Mouse (Mus musculus) retina, postnatal 7 days (tissue): ENCODE measurements around the gene Abcc8.
A peak's percentile ranks its signal among the peaks of the same experiment; 100 is the strongest.

Source experiments
- DNase-seq: peaks from one replicate; pipeline ENCODE4 v3.0.0-alpha.2; 2012; ENCODE audit warnings: low read depth, low spot score

The Abcc8 gene

DNA sequence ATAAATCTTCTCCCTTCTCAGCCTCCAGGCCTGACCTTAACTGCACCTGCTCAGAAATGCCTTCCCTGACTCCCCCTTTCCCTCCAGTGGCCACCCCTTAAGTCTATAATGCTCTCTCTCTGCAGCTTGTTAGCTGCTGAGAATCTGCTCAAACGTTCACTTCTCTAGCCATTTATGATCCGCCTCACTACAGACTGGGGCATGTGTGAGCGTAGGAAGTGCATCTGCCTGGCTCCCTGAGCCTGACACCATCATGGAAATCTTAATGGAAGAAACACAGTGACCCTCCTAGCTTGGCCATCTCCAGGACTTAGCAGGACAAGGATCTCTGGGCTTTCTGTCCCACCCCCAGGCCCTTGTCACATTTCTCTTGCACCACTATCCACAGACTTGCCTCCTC lies 69.8 kb downstream of the Abcc8 start:
- DNase-seq, result no peak

DNA sequence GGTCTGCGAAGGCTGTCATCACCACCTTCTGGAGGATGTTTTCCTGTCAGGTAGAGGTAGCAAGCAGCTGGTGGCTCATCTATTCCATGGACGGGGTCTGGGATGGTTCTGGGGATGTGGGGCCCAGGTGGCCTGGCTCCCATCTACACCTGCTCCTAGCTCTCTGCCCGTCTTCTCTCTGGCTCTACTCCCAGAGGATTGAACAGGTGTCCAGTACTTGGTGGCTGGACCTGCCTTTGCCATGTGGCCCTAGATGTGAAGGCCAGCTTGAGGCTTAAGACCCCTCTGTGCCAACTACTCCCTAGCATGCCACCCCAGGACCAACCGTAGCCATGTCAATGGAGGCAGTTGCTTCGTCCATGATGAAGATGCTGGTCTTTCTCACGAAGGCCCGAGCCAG lies 74.3 kb downstream of the Abcc8 start:
- no peak for DNase-seq

DNA sequence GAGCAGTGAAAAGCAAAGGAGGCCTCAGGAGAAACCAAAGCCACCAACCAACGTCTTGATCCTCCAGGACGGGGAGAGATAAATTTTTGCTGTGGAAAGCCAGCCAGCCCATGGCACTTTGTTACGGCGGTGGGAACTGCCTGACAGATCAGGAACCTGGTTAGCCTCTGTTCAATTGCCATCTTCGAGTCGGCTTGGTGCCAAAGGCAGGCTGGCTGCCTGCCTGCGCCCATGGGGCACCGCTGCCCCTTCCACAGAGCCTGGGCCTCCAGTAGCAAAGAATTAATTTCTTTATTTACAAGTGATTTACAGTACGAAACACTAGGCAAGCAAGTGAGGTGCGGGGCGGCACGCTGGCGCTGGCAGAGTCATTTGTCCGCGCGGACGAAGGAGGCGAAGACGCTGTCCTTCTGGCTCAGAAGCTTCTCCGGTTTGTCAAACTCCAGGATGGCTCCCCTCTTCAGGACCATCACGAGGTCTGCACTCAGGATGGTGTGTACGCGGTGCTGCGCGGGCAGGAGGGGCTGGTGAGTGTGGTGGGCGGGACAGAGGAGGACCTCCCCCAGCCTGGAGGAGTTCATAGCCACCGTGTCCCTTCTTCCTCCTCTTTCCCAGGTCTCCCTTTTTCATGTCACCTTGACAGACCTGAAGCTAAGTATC lies 75.4 kb downstream of the Abcc8 start:
- DNase-seq, result no peak

GRCm38 (mm10) chr7:46103771-46104170 lies 76.1 kb downstream of the Abcc8 start:
- no peak for DNase-seq

- DNase-seq, result no peak
Observed at GRCm38 (mm10) chr7:46103075-46103591, 76.7 kb downstream of the Abcc8 start.

- DNase-seq, result peak; percentile 91
Observed at GRCm38 (mm10) chr7:46100563-46100962, 79.3 kb downstream of the Abcc8 start, which contains the start of gene Kcnj11. TSS of gene Kcnj11 (minus strand) at chr7:46100764.

- DNase-seq, result no peak
Observed at GRCm38 (mm10) chr7:46099682-46100081, 80.2 kb downstream of the Abcc8 start.

DNA sequence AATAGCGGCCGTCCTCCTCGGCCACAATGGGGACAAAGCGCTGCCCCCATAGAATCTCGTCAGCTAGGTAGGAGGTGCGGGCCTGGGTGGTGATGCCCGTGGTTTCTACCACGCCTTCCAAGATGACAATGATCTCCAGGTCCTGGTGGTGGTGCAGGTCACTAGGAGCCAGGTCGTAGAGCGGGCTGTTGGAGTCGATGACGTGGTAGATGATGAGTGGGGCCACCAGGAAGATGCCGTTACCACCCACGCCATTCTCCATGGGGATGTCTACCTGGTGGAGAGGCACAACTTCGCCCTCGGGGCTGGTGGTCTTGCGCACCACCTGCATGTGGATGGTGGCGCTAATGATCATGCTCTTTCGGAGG lies 80.9 kb downstream of the Abcc8 start:
- DNase-seq, result no peak

GRCm38 (mm10) chr7:46098221-46098918 lies 81.5 kb downstream of the Abcc8 start:
- no peak for DNase-seq

DNA sequence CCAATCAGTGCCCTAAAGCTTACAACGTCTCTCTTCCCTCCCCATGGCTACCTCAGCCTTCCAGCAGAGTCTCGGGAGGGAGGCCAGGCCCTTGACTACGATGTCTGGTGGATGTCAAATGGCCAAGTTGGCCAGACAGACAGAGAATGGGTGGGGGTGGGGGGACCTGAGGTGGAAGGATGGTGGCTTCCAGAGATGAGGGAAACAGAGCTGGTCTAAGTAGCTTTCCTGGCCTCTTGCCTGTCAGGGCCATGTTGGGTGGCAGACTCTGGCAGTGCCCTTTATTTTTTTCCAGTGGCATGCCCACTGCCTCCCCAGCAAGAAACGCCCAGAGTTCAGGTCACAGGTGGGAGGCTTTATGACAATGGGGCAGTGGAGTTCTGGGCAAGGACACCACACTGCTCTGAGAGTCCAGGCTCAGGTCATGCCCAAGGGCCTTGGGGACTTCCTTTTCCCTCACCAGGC lies 82.5 kb downstream of the Abcc8 start:
- no peak for DNase-seq

DNA sequence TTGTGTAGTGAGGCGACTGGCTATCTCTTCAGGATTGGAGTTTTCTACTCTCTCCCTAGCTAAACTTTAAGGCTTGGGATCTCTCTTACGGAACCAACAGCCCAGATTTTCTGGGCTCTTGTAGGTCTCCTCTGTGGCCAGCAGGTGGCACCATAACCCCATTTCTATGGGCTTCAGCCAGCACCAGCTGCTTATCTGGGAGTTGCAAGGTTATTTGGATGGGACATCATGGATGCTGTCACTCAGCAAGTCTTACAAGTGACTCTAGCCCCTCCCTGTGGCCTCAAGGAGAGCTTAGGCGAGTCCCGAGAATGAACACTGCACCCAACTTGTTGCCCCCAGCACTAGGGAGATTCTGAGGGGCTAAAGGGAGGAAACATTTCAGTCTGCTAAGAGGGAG lies 83.7 kb downstream of the Abcc8 start:
- peak; percentile 75 for DNase-seq

- no peak for DNase-seq
Observed at GRCm38 (mm10) chr7:46092803-46093202, 87.0 kb downstream of the Abcc8 start.

DNA sequence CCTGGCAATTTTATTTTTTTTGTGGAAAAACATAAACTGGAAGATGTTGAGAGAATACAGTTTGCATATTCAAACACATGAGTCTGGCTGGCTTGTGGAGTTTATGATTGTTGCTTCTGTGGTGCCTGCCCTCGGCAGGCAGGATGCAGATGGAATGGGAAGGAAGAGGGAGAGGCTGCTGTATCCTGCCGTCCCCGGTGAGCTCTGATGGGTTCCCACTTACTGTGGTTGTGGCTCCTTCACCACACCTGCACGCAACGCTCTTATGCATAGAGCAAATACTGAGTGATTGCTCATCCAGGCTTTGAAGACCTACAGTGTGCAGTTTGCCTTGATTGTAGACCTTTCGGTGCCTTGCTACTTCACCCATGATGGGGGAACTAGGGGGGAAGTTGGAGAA lies 91.6 kb downstream of the Abcc8 start:
- no peak for DNase-seq

DNA sequence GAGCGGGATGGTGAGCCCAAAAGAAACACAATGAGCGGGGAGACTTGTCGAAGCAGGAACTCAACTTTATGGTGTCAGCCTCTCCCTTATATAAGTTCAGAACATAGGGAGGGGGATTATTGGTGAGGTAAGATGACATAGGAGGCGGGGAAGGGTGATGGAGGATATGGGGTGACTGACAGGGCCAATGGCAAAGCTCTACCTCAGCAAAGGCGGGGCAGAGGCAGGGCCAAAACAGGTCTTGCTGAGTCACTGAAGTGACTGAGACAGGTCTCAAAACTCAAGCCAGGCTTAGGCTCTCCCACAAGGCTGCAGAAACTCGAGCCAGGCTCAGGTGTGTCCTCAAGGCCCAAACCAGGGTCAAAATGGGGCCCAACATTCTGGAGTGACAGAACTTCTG lies 93.5 kb downstream of the Abcc8 start:
- DNase-seq, result no peak

GRCm38 (mm10) chr7:46084839-46085513 lies 94.9 kb downstream of the Abcc8 start:
- no peak for DNase-seq

DNA sequence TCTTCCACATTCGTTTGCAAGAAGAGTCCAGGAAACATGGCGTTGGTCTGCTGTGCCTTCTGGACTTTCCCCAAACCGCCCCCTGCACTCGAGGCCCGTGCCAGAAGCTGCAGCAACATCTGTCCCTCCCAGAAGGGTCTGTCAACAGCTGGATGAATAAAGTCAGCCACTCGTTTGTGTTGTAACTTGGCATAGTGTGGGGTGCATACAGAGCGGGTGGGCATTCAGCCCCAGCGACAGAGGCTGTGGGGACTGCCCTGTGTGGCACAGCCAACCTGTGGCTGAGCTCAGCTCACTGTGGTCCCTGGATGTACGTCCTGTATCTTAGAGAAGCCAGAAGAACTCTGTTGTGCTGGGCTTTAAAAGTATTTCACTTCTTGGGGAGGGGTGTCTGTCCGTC lies 95.8 kb downstream of the Abcc8 start:
- no peak for DNase-seq

DNA sequence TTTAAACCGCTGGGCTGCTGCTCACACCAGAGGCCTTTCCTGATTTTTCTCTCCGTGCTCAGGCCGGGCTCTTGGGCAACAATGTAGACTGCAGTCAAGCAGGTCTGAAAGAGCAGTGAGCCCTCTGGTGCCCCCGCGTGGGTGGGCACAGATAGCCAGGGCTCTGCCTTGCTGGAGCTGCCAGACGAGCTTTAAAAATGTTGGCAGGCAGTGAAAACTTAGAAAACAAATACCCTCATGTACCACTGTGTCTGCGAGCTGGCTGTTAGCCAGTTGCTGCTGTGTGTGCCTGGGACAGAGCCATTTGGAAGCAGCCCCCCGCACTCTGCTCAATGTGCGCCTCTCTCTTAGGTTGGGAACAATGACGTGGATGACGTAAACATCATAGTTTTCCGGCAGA lies 102.2 kb downstream of the Abcc8 start:
- no peak for DNase-seq

DNA sequence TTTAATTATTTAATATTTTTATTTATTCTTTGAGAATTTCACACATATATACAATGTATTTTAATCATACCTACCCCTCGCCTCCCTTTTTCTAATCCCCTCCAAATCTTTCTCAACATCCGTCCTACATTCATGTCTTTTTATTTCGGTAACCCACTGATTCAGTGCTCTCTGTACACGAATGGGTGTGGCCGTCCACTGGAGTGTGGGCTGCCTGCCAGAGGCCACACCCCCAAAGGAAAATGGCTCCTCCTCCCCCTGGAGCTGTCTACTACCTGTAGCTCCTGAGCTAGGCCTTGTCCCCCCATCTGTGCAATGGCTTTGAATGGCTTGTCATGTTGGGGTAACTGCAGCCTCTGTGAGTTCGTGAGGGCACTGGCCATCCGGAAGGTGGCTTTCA lies 103.0 kb downstream of the Abcc8 start:
- no peak for DNase-seq

DNA sequence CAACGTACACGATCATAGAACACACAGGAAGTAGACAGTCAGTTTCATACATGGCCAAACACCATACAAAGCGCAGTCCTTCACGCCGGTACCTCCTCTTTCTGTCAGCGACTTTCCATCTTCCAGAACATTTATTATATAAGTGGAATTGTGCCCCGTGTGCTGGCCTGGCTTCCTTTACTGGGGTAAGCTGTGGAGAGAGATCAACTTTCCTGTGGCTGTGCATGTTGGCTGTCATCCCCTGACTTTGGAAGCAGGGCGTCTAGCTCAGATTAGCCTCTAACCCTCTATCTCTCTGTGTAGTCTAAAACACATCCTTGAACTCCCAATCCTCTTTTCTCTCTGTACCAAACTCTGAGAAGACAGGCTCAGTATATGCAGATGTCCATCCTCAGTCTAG lies 111.0 kb downstream of the Abcc8 start:
- DNase-seq, result no peak

- no peak for DNase-seq
Observed at GRCm38 (mm10) chr7:46063296-46063695, 116.5 kb downstream of the Abcc8 start.

DNA sequence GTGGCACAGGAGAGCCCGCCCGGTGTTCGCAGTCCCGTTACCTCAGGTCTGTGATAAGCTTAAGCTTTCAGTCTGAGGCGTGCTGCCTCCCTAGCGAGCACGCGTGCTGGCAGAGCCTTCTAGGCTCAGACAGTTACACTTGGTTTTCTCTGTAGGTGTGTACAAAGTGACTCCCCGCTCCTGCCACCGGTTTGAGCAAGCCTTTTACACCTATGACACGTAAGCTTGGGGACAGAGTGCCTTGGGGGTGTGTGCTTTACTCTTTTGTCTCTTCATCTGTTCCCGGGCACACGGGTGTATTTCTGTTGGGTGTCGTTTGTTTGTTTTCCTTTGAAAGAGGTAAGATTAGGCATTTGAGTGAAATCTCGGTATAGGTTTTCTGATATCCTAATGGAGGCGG lies 118.2 kb downstream of the Abcc8 start:
- DNase-seq, result no peak

DNA sequence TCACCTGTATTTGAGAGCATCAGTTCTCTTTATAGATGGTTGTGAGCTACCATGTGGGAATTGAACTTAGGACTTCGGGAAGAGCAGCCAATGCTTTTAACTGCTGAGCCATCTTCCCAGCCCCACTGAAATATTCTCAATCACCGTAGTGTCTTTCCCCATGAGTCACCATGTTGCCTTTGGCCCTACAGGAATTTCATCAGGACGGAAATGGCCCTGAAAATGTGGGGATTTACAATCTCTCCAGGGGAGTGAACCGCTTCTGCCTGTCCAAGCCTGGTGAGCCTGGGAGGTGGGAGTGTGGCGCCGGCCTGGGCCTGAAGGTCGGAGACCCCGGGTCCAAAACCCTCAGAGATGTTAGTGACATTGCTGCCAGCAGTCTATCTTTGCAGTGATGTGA lies 119.1 kb downstream of the Abcc8 start:
- no peak for DNase-seq

- no peak for DNase-seq
Observed at GRCm38 (mm10) chr7:46058882-46059281, 121.0 kb downstream of the Abcc8 start.
